Mouse (Mus musculus) mammary gland, adult 2 months (tissue): ENCODE data around the gene Wfdc16. TPM values are rescaled to one million over a fixed set of nuclear protein-coding genes. Genes with fewer than 3 reads are reported as not detected.

Experiments
- polyA plus RNA-seq: library from polyadenylated mRNA; depleted of rRNA; stranded (reverse); fragments of >200 nt; gene quantifications from 2 replicates; pipeline ENCODE4 v1.2.3, GENCODE M21; 2012; ENCODE audit warnings: low replicate concordance; rRNA removed

The Wfdc16 gene
- polyA plus RNA-seq = not detected in 2 replicates

DNA sequence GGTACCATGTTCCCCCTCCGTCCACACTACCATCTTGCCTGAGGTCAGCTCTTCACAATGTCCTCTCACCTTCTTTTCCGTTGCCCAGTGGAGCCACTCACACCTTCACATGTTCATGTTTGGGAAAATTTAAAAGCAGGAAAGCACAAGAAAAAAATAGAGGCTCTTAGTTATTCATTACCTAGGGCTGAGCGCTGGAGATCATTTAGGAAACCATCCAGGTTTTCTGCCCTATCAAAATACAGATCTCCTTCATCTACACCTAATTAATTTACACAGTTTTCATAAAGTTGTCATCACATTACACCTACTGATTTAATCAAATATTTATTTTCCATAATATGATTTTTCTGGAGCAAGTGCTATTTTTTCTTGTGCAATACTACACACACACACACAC, at the start of gene Wfdc16:
TSS of gene Wfdc16 (minus strand) at position 101 of the 400 bp plus-strand sequence.

DNA sequence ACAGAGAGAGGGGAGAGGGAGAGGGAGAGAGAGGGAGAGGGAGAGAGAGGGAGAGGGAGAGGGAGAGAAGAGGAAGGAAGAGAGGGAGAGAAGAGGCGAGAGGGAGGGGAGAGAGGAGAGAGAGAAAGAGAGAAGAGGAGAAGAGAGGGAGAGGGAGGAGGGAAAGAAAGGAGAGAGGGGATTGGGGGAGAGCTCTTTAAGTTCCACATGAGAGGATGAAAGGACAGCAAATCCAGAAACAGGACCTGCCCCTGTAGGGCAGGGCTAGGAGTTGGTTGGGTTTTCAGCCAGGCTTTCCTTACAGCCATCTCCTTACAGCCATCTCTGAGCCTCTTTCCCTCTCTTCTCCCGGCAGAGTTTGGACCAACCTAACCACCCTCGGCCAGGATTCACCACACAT, 46.2 kb upstream of the Wfdc16 start, which contains the start of gene Wfdc13:
TSS of gene Wfdc13 (plus strand) at position 301 of the 400 bp plus-strand sequence.

DNA sequence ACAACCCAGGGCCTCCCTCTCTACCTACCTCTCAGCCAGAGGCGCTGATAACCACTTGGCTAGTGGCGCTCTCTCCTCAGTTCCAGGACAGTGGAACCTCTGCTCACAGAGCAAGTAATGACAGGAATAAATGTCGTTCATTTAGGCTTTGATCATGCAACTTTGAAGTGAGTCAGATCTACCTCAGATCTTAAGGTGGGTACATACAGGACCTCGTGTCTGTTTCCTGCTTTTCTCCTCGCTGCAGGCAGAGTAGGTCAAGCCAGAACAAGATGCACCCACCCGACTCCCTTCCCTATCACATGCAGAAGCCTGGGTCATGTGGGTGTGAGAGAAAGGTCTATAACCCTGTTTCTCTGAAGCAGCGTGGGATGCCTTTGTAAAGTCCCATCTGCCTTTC, 35.4 kb upstream of the Wfdc16 start, which contains the start of gene Wfdc11:
TSS of gene Wfdc11 (minus strand) at position 101 of the 400 bp plus-strand sequence.

DNA sequence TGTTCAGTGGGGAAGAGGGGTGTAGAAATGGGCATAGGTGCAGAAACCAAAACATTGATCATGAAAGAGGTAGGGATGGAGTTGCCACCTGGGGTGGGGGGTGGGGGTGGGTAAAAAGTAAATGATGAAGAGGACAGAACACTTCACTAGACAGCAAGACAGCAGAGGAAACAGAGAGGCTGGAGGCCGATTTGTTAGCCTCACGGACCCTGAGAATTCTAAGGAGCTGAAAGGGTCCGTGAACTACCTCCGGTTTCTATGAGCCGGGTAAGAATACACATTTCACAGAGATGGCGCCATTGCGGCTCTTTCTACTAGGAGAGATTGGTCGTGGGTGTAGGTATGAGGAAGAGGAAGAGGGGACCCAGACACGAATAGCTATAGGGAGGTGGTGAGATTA, 17.9 kb upstream of the Wfdc16 start, which contains the start of gene Wfdc9:
TSS of gene Wfdc9 (minus strand) at position 101 of the 400 bp plus-strand sequence.

GRCm38 (mm10) chr2:164655858-164656257, 17.3 kb upstream of the Wfdc16 start, which contains the start of gene Wfdc10:
Wfdc10 (plus strand) TSS chr2:164656046.

DNA sequence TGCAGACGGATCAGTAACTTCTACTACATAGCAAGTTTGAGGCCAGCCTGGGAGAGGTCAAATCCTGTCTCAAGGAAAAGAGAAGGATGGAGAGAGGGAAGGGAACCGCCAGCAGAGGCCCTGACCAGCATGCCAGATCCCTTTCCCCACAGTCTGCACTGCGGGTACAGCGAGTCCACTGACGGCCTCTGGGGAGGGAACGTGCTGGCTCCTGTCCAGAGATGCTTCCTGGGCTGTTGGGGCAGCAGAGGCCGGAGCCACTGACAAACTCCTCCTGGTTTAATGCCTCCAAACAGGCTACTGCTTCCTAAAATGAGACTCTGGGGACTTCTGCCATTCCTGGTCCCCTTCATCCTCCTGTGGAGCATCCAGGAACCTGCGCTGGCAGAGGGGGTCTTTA, 25.1 kb downstream of the Wfdc16 start, which contains the start of the genes Wfdc6b and Wfdc8:
TSS of gene Wfdc6b (plus strand) at position 52 of the 400 bp plus-strand sequence.
TSS of gene Wfdc8 (minus strand) at position 156 of the 400 bp plus-strand sequence.

DNA sequence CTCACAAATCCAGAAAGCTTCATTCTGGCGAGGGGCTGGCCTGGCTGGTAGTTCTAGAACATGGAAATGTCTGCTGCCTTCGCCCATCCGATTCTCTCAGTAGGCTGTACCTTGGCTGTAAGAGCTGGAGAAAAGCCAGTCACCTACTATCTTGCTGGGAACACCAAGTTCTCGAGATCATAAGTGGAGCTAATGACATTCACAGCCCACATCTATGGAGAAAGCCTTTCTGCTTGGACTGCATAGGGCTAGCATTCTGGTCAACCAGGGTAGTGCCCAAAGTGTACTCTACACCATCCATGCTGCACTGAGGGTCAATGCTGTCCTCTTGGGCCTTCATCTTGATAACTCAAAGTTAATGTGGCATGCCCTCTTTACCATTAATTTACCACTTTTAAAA, 45.1 kb downstream of the Wfdc16 start, which contains the start of gene Eppin:
TSS of gene Eppin (minus strand) at position 101 of the 400 bp plus-strand sequence.

GRCm38 (mm10) chr2:164585025-164585725, 53.4 kb downstream of the Wfdc16 start, which contains the start of gene Wfdc6a:
Wfdc6a (minus strand) TSS chr2:164585447.

Other genes with a start within 250 kb of the Wfdc16 start
- gene Slpi, start 249.7 kb downstream of the Wfdc16 start, polyA plus RNA-seq = 19.6 and 28.7 TPM in 2 replicates
- 0.03 and 0.05 TPM in 2 replicates for gene Rbpjl, start 235.7 kb downstream of the Wfdc16 start, polyA plus RNA-seq
- gene Matn4, start 233.6 kb downstream of the Wfdc16 start, polyA plus RNA-seq = 2.9 and 6.3 TPM in 2 replicates
- 46.1 and 52.4 TPM in 2 replicates for gene Sdc4, start 194.9 kb downstream of the Wfdc16 start, polyA plus RNA-seq
- 117 and 254 TPM in 2 replicates for gene Sys1, start 181.8 kb downstream of the Wfdc16 start, polyA plus RNA-seq
- gene Gm20458, start 177.8 kb downstream of the Wfdc16 start, polyA plus RNA-seq = 37.3 and 40.5 TPM in 2 replicates
- gene Trp53tg5, start 165.1 kb downstream of the Wfdc16 start, polyA plus RNA-seq = not detected in 2 replicates
- gene Dbndd2, start 152.7 kb downstream of the Wfdc16 start, polyA plus RNA-seq = 16.8 and 38.2 TPM in 2 replicates
- 120 and 165 TPM in 2 replicates for gene Pigt, start 141.3 kb downstream of the Wfdc16 start, polyA plus RNA-seq
- gene Wfdc2, start 76.4 kb downstream of the Wfdc16 start, polyA plus RNA-seq = 202 and 262 TPM in 2 replicates
- gene Spint3, start 65.3 kb downstream of the Wfdc16 start, polyA plus RNA-seq = not detected in 2 replicates
- not detected in 2 replicates for gene Wfdc6a, start 53.3 kb downstream of the Wfdc16 start, polyA plus RNA-seq
- gene Eppin, start 45.2 kb downstream of the Wfdc16 start, polyA plus RNA-seq = not detected in 2 replicates
- gene Wfdc6b, start 25.3 kb downstream of the Wfdc16 start, polyA plus RNA-seq = not detected in 2 replicates
- not detected in 2 replicates for gene Wfdc8, start 25.2 kb downstream of the Wfdc16 start, polyA plus RNA-seq
- not detected in 2 replicates for gene Wfdc10, start 17.2 kb upstream of the Wfdc16 start, polyA plus RNA-seq
- gene Wfdc9, start 17.8 kb upstream of the Wfdc16 start, polyA plus RNA-seq = not detected in 2 replicates
- gene Wfdc11, start 35.3 kb upstream of the Wfdc16 start, polyA plus RNA-seq = not detected in 2 replicates
- not detected in 2 replicates for gene Wfdc13, start 46.3 kb upstream of the Wfdc16 start, polyA plus RNA-seq
- not detected in 2 replicates for gene Spint4, start 59.7 kb upstream of the Wfdc16 start, polyA plus RNA-seq
- gene Spint5, start 76.5 kb upstream of the Wfdc16 start, polyA plus RNA-seq = not detected in 2 replicates
- 0.87 and 2.8 TPM in 2 replicates for gene Wfdc3, start 107.1 kb upstream of the Wfdc16 start, polyA plus RNA-seq
- 13.4 and 63.8 TPM in 2 replicates for gene Dnttip1, start 107.2 kb upstream of the Wfdc16 start, polyA plus RNA-seq
- gene Ube2c, start 131.1 kb upstream of the Wfdc16 start, polyA plus RNA-seq = 14.8 and 17.3 TPM in 2 replicates
- gene Tnnc2, start 141.2 kb upstream of the Wfdc16 start, polyA plus RNA-seq = 2.1 and 1,412 TPM in 2 replicates
- 32.9 and 57.5 TPM in 2 replicates for gene Snx21, start 147.0 kb upstream of the Wfdc16 start, polyA plus RNA-seq
- gene Acot8, start 166.1 kb upstream of the Wfdc16 start, polyA plus RNA-seq = 36.3 and 58.2 TPM in 2 replicates
- gene Zswim3, start 166.3 kb upstream of the Wfdc16 start, polyA plus RNA-seq = 2.7 and 4.5 TPM in 2 replicates
- 14.4 and 16.0 TPM in 2 replicates for gene Zswim1, start 183.9 kb upstream of the Wfdc16 start, polyA plus RNA-seq
- 0.22 TPM in 1 of 2 replicates, not detected in the other for gene Spata25, start 189.7 kb upstream of the Wfdc16 start, polyA plus RNA-seq
- gene Ctsa, start 194.1 kb upstream of the Wfdc16 start, polyA plus RNA-seq = 329 and 398 TPM in 2 replicates
- gene Neurl2, start 194.7 kb upstream of the Wfdc16 start, polyA plus RNA-seq = 11.2 and 17.7 TPM in 2 replicates
- gene Pltp, start 218.9 kb upstream of the Wfdc16 start, polyA plus RNA-seq = 327 and 423 TPM in 2 replicates
- 28.2 and 59.8 TPM in 2 replicates for gene Pcif1, start 240.5 kb upstream of the Wfdc16 start, polyA plus RNA-seq